Mouse (Mus musculus): ENCODE data around the gene Arhgap44.

DNA sequence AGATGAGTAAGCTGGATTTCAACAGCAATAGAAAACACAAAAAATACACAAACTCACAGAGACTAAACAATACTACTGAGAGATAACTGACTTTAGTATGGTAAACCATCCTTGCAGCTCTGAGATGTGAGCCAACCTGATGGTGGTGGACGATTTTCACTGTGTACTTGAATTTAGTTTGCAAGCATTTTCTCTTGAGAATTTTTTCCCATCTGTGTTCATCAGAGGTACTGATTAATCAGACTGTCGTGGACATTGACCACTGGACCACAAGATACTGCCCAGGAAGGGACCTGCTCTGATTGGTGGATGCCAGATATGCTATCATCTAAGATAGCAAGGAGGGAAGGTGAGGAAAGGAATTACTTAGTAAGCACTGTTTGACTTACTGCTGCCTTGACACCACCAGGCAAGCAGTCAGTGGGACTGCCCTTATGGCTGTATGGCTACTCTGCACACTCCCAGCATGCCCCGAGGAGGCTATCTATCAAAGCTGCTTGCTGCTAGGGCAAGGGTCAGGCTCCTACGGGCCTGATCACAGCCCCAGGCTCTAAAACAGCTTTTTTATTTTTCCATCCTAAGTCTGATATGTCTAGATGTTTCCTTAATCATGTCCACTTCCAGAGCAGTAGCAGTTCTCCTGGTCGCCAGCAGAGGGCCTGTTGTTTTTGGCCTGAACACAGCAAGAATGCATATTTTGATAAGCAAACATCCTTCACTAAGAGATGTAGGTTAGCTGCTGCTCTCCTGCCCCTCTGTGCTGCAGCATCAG is 74.1 kb downstream of the Arhgap44 start:
- peak; percentile 32; the same call in 1 of the 2 replicates for TF ChIP-seq CTCF (IDR thresholded peaks at IDR 0.05; ENCODE audit: extremely low read depth, insufficient read length, insufficient replicate concordance, low read depth, low read length)
- no peak for TF ChIP-seq POLR2A (IDR thresholded peaks at IDR 0.05; ENCODE audit: low read depth, low read length)
